Mouse (Mus musculus): ENCODE data around the gene Gm1123. TPM values are rescaled to one million over a fixed set of nuclear protein-coding genes. Genes with fewer than 3 reads are reported as not detected.

The Gm1123 gene
- polyA plus RNA-seq, 1 experiment from 2014 or later, result not detected

DNA sequence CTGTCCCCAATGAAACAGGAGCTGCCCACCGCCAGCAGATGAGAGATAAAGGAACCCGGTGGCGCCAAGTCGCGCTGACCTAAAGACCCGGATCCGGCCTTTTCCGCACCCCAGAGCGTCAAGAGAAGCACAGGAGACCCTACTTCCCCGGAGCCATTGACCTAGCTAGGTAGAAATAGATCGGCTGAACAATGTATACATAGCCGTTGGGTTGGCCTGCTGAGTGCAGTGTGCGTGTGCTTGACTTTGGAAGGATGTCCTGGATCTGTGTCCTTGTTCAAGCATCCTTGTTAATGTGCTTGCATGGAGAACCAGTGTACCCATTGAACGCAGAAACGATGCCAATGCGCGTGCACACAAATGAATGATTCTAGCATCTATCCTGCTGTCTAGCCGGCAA, 71.9 kb downstream of the Gm1123 start:
- H3K4me3 ChIP-seq, result no peak overlapping the region
- no peaks in the 10 kb centered on the region for H3K36me3 ChIP-seq
- H3K27me3 ChIP-seq (replicated peaks), result peaks cover 90% of the 10 kb centered on the region
- H3K4me1 ChIP-seq, result no peaks in the 10 kb centered on the region
- no peak for ATAC-seq (ENCODE audit: low FRiP score, low read depth)
- no peak overlapping the region for H3K4me2 ChIP-seq (replicated peaks)
- no peaks in the 10 kb centered on the region for H3K9me3 ChIP-seq
- H3K27ac ChIP-seq, result no peak overlapping the region
- 3% methylated on average over 18 of the region's 18 CpGs for WGBS
- no peak overlapping the region for H3K9ac ChIP-seq

DNA sequence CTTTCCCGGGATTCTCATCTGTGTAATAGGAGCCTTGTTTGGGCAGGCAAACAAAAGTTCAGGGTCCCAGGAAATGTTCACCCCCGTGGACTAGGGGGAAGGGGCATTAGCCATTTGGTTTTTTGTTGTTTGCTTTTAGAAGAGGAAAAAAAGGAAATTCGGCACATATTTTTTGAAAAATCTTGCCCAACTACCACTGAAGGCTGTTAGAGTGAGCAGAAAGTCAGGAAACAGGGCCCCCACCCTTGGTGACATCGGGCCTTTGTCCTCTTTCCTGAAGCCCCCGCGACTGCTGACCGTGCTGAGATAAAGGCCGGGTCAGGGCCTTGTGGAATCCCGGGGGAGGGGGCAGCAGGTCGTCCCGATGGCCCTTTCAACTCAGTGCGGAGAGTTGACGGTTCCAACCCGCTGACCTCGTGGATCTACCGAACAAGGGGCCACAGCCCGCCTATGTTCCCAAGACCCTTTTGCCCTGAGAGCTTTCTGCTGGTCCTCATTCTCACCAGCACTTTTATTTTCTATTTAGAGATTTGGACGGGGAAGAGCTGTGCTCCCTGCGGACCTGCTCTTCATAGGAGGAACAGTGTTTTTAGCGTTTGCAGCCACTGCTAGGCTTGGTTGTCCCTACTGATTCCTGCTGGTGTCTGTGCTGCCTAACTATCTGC, 72.9 kb downstream of the Gm1123 start:
- Histone ChIP-seq H3K27me3 (replicated peaks) (peaks cover 90% of the 10 kb centered on the region), H3K4me3 (no peak overlapping the region), H3K27ac (no peak overlapping the region), H3K9me3 (no peaks in the 10 kb centered on the region), H3K9ac (no peak overlapping the region), H3K4me2 (replicated peaks) (no peak overlapping the region), H3K4me1 (no peaks in the 10 kb centered on the region), H3K36me3 (no peaks in the 10 kb centered on the region)
- no peak for ATAC-seq (ENCODE audit: low FRiP score, low read depth)
- under 1% methylated on average over 20 of the region's 20 CpGs for WGBS

DNA sequence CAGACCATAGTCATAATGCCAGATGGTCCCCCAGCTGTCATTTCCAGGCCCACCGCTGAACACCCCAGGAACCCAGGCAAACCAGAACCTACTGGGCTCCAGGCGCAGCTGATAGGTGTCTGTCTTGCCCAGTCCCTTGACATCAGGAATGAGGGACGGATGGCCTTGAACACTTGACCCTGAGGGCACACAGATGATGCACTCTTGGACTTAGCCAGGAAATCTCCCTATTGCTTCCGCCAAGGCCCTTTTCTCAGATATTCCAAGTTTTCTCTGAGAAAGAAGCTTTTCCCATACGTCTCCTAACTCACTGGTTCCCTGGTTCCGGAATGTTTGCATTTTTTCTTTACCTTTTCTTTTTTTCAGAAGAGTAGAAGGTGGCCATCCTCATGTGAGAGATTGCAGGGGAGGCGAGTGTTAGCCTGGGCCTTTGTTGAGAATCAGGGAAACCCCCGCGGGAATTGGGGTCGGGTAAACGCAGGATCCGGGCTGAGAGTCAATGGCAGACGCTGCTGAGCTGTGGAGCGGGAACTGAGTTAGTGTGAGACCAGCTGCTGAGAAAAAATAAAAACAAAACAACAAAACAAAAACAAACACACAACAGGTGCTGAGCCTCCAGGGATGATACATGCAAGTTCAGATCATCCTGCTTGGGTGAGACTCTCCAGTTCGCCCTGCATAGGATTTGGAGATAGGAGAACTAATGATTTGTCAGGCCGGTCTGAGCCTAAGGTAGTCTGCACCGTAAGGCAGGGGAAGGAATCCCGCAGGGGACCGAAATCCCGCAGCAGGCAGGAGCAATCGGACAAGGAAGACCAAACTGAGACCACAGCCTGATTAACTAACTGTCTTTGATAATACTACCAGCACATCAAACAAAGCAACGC, 73.7 kb downstream of the Gm1123 start:
- WGBS, result 3% methylated on average over 22 of the region's 22 CpGs
- H3K27me3 ChIP-seq (replicated peaks), result peaks cover 91% of the 10 kb centered on the region
- no peak overlapping the region for H3K27ac ChIP-seq
- no peak overlapping the region for H3K4me2 ChIP-seq (replicated peaks)
- no peak overlapping the region for H3K9ac ChIP-seq
- H3K4me3 ChIP-seq, result no peak overlapping the region
- H3K9me3 ChIP-seq, result no peaks in the 10 kb centered on the region
- H3K4me1 ChIP-seq, result peaks cover 4% of the 10 kb centered on the region; the same call in 1 of the 2 replicates
- no peaks in the 10 kb centered on the region for H3K36me3 ChIP-seq
- no peak for ATAC-seq (ENCODE audit: low FRiP score, low read depth)

DNA sequence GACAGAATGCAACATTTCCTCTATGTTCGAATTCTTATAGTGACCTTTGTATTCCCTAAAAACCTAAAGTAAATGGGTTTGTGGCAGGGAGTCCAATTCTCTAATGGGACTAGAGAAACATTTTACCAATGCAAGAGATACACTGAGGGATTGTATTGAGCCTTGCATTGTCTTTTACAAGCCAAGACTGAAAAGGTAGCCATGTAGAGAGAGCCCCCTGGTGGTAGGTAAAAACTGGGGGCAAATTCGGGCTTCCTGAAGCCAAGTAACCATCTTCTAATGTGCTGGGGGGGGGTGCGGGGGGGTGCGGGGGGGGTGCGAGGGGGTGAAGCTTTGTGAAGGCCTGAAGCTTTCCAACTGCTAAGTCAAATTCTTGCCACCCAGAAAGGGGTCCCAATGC, 75.2 kb downstream of the Gm1123 start:
- H3K9me3 ChIP-seq, result no peaks in the 10 kb centered on the region
- peaks cover 91% of the 10 kb centered on the region for H3K27me3 ChIP-seq (replicated peaks)
- H3K4me1 ChIP-seq, result peaks cover 18% of the 10 kb centered on the region
- WGBS, result 12% methylated on average over 5 of the region's 5 CpGs
- H3K4me3 ChIP-seq, result no peak overlapping the region
- no peaks in the 10 kb centered on the region for H3K36me3 ChIP-seq
- H3K9ac ChIP-seq, result no peak overlapping the region
- no peak overlapping the region for H3K27ac ChIP-seq
- no peak for ATAC-seq (ENCODE audit: low FRiP score, low read depth)
- H3K4me2 ChIP-seq (replicated peaks), result no peak overlapping the region

DNA sequence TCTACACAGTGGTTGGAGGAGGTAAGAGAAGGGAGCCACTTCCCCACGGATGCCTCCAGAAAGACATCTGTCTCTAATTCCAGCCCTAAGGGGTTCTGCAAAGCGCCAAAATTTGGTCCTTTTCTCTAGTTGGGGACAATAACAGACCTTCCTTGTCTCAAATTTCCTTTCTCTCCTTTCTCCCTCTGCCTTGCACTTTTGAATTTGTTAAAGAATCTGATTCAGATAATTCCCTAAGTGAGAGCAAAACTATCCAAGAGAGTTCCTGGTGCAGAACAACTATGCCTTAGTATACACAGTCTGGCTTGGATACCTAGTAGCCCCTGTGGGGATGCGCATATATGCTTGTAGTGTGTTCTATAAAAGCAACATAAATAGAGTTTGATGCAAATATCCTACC, 75.7 kb downstream of the Gm1123 start:
- no peak for ATAC-seq (ENCODE audit: low FRiP score, low read depth)
- H3K4me2 ChIP-seq (replicated peaks), result no peak overlapping the region
- H3K9ac ChIP-seq, result no peak overlapping the region
- no peak overlapping the region for H3K4me3 ChIP-seq
- no peak overlapping the region for H3K27ac ChIP-seq
- H3K4me1 ChIP-seq, result peaks cover 23% of the 10 kb centered on the region
- peaks cover 91% of the 10 kb centered on the region for H3K27me3 ChIP-seq (replicated peaks)
- 27% methylated on average over 3 of the region's 3 CpGs for WGBS
- H3K9me3 ChIP-seq, result no peaks in the 10 kb centered on the region
- no peaks in the 10 kb centered on the region for H3K36me3 ChIP-seq

DNA sequence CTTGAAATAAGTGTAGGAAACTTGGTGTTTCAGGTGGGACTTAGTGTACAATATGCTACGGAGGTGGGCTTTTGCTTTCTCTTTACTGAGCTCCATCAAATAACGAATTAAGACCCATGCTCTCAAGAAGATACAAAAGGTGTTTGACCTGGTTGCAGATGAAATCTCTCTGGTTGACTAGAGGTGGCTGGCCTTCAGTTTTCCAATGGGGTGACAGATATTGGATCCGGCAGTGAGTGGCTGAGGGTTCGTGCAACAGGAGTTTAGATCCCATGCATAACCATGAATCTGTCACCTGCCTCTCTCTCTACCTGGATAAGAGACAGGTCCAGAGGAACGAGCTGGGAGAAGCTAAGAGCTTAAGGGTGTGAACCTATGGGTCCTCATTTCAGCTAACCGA, 76.9 kb downstream of the Gm1123 start:
- peaks cover 27% of the 10 kb centered on the region for H3K4me1 ChIP-seq
- no peak overlapping the region for H3K27ac ChIP-seq
- no peaks in the 10 kb centered on the region for H3K36me3 ChIP-seq
- ATAC-seq (ENCODE audit: low FRiP score, low read depth), result no peak
- no peak overlapping the region for H3K4me2 ChIP-seq (replicated peaks)
- H3K9ac ChIP-seq, result no peak overlapping the region
- H3K4me3 ChIP-seq, result no peak overlapping the region
- no peaks in the 10 kb centered on the region for H3K9me3 ChIP-seq
- H3K27me3 ChIP-seq (replicated peaks), result peaks cover 91% of the 10 kb centered on the region
- WGBS, result 4% methylated on average over 6 of the region's 6 CpGs

DNA sequence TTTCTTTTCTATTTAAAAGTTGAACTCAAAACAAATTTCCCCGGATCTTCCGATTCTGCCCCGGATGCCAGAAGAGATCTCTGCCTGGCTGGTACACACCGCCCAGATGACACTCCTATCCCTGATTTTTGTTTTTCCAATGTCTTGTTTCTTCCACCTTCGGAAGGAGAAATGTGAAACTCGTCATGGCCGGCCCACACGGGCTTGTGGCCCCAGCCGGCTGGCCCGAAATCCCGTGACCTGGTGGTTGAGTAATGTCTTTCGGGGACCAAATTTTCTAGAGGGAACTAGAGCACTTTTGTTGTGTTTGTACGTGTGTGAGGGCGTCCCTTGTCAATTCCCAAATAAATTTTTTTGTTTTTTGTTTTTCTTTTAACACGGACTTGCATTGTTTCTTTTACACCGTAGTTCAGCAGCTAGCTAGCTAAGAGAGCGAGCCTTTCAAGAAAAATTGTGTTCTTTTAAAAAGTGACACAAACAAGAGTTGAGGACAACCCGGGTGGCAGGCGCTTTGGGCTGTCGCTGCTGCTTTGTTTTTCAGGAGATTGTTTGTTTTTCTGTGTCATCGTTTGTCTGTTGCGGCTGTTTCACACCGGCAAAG, 77.7 kb downstream of the Gm1123 start:
- no peak overlapping the region for H3K4me2 ChIP-seq (replicated peaks)
- no peak overlapping the region for H3K4me3 ChIP-seq
- H3K27ac ChIP-seq, result no peak overlapping the region
- ATAC-seq (ENCODE audit: low FRiP score, low read depth), result no peak
- H3K36me3 ChIP-seq, result no peaks in the 10 kb centered on the region
- H3K9ac ChIP-seq, result no peak overlapping the region
- H3K27me3 ChIP-seq (replicated peaks), result peaks cover 91% of the 10 kb centered on the region
- no peaks in the 10 kb centered on the region for H3K9me3 ChIP-seq
- under 1% methylated on average over 23 of the region's 23 CpGs for WGBS
- peaks cover 27% of the 10 kb centered on the region for H3K4me1 ChIP-seq

Other genes with a start within 250 kb of the Gm1123 start
- not detected in 2 replicates for gene Prr23a1, start 193.2 kb downstream of the Gm1123 start, polyA plus RNA-seq (2016; fragmentation: Nextera tagmentation; extraction: Ambion mirVana)
- gene Prr23a2, start 179.2 kb downstream of the Gm1123 start, polyA plus RNA-seq (2016; fragmentation: Nextera tagmentation; extraction: Ambion mirVana), result not detected in 2 replicates
- 0.15 TPM in 1 of 2 replicates, not detected in the other for gene Prr23a3, start 170.9 kb downstream of the Gm1123 start, polyA plus RNA-seq (2016; fragmentation: Nextera tagmentation; extraction: Ambion mirVana)
- not detected in 2 replicates for gene 7420426K07Rik, start 132.6 kb downstream of the Gm1123 start, polyA plus RNA-seq (2016; fragmentation: Nextera tagmentation; extraction: Ambion mirVana)
- 0.73 and 1.2 TPM in 2 replicates for gene Foxl2, start 80.4 kb downstream of the Gm1123 start, polyA plus RNA-seq (2016; fragmentation: Nextera tagmentation; extraction: Ambion mirVana)
- gene Faim, start 49.3 kb downstream of the Gm1123 start, polyA plus RNA-seq (2016; fragmentation: Nextera tagmentation; extraction: Ambion mirVana), result 81.7 and 93.4 TPM in 2 replicates
- 2.3 TPM in 2 replicates for gene Pik3cb, start 104.9 kb upstream of the Gm1123 start, polyA plus RNA-seq (2016; fragmentation: Nextera tagmentation; extraction: Ambion mirVana)
- gene Faiml, start 201.5 kb upstream of the Gm1123 start, polyA plus RNA-seq (2016; fragmentation: Nextera tagmentation; extraction: Ambion mirVana), result not detected in 2 replicates
- gene Cep70, start 207.7 kb upstream of the Gm1123 start, polyA plus RNA-seq (2016; fragmentation: Nextera tagmentation; extraction: Ambion mirVana), result 53.6 and 54.9 TPM in 2 replicates